Mouse (Mus musculus) heart, postnatal 0 days (tissue): Measurements from ENCODE around the gene Ints3.
A peak's percentile ranks its signal among the peaks of the same experiment; 100 is the strongest.

Experiments
- CTCF ChIP-seq: IDR thresholded peaks from 2 replicates; pipeline ENCODE4 v1.5.1; 2016; ENCODE audit warnings: antibody characterized with exemption, control low read depth, low read depth
- EP300 ChIP-seq: IDR thresholded peaks from 2 replicates; pipeline ENCODE4 v1.6.1; 2016; ENCODE audit warnings: antibody characterized with exemption, low read depth

- peak; percentile 60 for TF ChIP-seq CTCF
- TF ChIP-seq EP300 = no peak
Measured at GRCm38 (mm10) chr3:90472213-90472612, 38.8 kb upstream of the Ints3 start.
